Mouse (Mus musculus): ENCODE measurements at regions not wholly inside any gene's neighbourhood (a gene's known extent, or its start where the extent isn't known, plus 50 kb on each side); places are given as distances from the start of the nearest gene placed in this dataset.

DNA sequence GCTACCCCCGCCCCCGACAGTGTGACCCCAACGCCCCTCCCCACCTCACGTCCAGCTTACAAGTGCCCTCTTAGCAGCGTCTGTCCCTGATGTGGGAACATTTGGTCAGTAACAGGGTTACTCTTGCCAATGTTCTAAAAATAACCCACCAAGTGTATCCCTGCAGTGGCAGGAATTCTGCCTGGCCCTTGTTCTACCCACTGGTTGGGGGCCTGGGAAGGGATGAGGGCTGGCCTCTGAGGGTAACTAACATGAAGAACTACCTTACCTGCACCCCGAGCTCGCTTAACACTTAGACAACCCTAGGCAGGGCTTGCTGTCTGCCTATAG is 56.9 kb upstream of the Casz1 start:
- Histone ChIP-seq H3K9me3 (replicated peaks; ENCODE audit: control insufficient read depth, insufficient read depth, low read length, poor library complexity, severe bottlenecking) (no peaks in the 10 kb centered on the region), H3K27me3 (ENCODE audit: control insufficient read depth, insufficient read depth, low read length, poor library complexity, severe bottlenecking) (no peaks in the 10 kb centered on the region), H3K36me3 (ENCODE audit: control insufficient read depth, insufficient read depth, low read length, poor library complexity, severe bottlenecking) (no peaks in the 10 kb centered on the region), H3K9ac (ENCODE audit: low read depth, poor library complexity, severe bottlenecking) (no peak overlapping the region), H3K4me1 (ENCODE audit: control insufficient read depth, insufficient read depth, low read length) (peaks cover 7% of the 10 kb centered on the region), H3K4me3 (ENCODE audit: low read depth, low read length) (no peak overlapping the region), H3K27ac (ENCODE audit: insufficient read depth, low read length) (no peak overlapping the region)
- TF ChIP-seq EP300 (IDR thresholded peaks at IDR 0.05; ENCODE audit: insufficient read depth, low read depth, low read length) (no peak), CTCF (IDR thresholded peaks at IDR 0.05; ENCODE audit: low read depth, low read length) (no peak), POLR2A (IDR thresholded peaks at IDR 0.05; ENCODE audit: insufficient read depth, low read length) (no peak)

DNA sequence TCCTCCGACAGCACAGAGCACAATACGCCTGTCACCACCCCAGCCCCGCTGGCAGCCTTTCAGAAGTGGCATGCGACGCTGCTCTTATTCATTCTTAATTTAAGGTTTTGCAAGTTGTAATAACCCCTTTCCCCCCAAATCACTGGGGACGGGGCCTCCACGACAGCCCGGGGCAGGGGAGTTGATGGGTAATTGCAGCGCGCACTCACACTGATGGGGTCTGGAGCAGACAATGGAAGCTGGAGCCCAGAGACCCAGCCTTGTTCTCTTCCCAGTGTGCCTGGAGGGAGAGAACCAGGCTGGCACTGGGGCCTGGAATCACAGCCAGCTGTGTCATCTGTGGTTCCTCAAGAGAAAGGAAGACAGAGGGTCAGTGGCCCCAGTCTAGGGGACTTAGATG is 54.2 kb upstream of the Casz1 start:
- H3K36me3 ChIP-seq (ENCODE audit: control insufficient read depth, insufficient read depth, low read length, poor library complexity, severe bottlenecking), result no peaks in the 10 kb centered on the region
- H3K27me3 ChIP-seq (ENCODE audit: control insufficient read depth, insufficient read depth, low read length, poor library complexity, severe bottlenecking), result no peaks in the 10 kb centered on the region
- no peak overlapping the region for H3K4me3 ChIP-seq (ENCODE audit: low read depth, low read length)
- no peaks in the 10 kb centered on the region for H3K9me3 ChIP-seq (replicated peaks; ENCODE audit: control insufficient read depth, insufficient read depth, low read length, poor library complexity, severe bottlenecking)
- peak overlapping the region; percentile 23; the same call in 1 of the 2 replicates for H3K27ac ChIP-seq (ENCODE audit: insufficient read depth, low read length)
- peaks cover 8% of the 10 kb centered on the region for H3K4me1 ChIP-seq (ENCODE audit: control insufficient read depth, insufficient read depth, low read length)
- TF ChIP-seq EP300 (IDR thresholded peaks at IDR 0.05; ENCODE audit: insufficient read depth, low read depth, low read length), result no peak
- TF ChIP-seq CTCF (IDR thresholded peaks at IDR 0.05; ENCODE audit: low read depth, low read length), result no peak
- TF ChIP-seq POLR2A (IDR thresholded peaks at IDR 0.05; ENCODE audit: insufficient read depth, low read length), result no peak
- H3K9ac ChIP-seq (ENCODE audit: low read depth, poor library complexity, severe bottlenecking), result no peak overlapping the region

DNA sequence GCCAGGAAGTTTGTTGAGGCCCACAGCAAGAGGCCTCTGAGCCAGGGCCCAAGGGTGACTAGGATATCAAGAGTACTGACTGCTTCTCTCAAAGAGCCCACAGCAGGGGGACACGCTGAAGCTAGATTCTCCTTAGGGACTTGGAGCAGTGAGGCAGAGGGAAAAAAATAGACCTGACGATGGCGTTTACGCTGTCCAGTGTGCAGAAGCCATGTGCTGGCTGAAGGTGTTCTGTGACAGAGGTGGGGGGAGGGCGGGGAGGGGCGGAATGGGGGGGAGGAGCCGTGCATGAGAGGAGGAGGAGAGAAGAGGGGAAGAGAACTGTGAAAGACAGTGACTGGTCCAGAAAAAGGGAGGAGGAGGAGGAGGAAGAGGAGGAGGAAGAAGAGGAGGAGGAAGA is 52.6 kb upstream of the Casz1 start:
- H3K36me3 ChIP-seq (ENCODE audit: control insufficient read depth, insufficient read depth, low read length, poor library complexity, severe bottlenecking), result no peaks in the 10 kb centered on the region
- no peak for TF ChIP-seq CTCF (IDR thresholded peaks at IDR 0.05; ENCODE audit: low read depth, low read length)
- TF ChIP-seq POLR2A (IDR thresholded peaks at IDR 0.05; ENCODE audit: insufficient read depth, low read length), result no peak
- no peak for TF ChIP-seq EP300 (IDR thresholded peaks at IDR 0.05; ENCODE audit: insufficient read depth, low read depth, low read length)
- no peaks in the 10 kb centered on the region for H3K9me3 ChIP-seq (replicated peaks; ENCODE audit: control insufficient read depth, insufficient read depth, low read length, poor library complexity, severe bottlenecking)
- no peaks in the 10 kb centered on the region for H3K27me3 ChIP-seq (ENCODE audit: control insufficient read depth, insufficient read depth, low read length, poor library complexity, severe bottlenecking)
- H3K4me3 ChIP-seq (ENCODE audit: low read depth, low read length), result peak overlapping the region; percentile 33
- H3K9ac ChIP-seq (ENCODE audit: low read depth, poor library complexity, severe bottlenecking), result peak overlapping the region; percentile 13; the same call in 1 of the 2 replicates
- peak overlapping the region; percentile 46 for H3K27ac ChIP-seq (ENCODE audit: insufficient read depth, low read length)
- H3K4me1 ChIP-seq (ENCODE audit: control insufficient read depth, insufficient read depth, low read length), result peaks cover 8% of the 10 kb centered on the region

- Histone ChIP-seq H3K9me3 (replicated peaks; ENCODE audit: control insufficient read depth, insufficient read depth, low read length, poor library complexity, severe bottlenecking) (no peaks in the 10 kb centered on the region), H3K4me3 (ENCODE audit: low read depth, low read length) (peak overlapping the region; percentile 61), H3K9ac (ENCODE audit: low read depth, poor library complexity, severe bottlenecking) (peak overlapping the region; percentile 29; the same call in 1 of the 2 replicates), H3K4me1 (ENCODE audit: control insufficient read depth, insufficient read depth, low read length) (peaks cover 8% of the 10 kb centered on the region), H3K27ac (ENCODE audit: insufficient read depth, low read length) (peak overlapping the region; percentile 2; the same call in 1 of the 2 replicates), H3K36me3 (ENCODE audit: control insufficient read depth, insufficient read depth, low read length, poor library complexity, severe bottlenecking) (no peaks in the 10 kb centered on the region), H3K27me3 (ENCODE audit: control insufficient read depth, insufficient read depth, low read length, poor library complexity, severe bottlenecking) (no peaks in the 10 kb centered on the region)
- TF ChIP-seq POLR2A (IDR thresholded peaks at IDR 0.05; ENCODE audit: insufficient read depth, low read length) (no peak), EP300 (IDR thresholded peaks at IDR 0.05; ENCODE audit: insufficient read depth, low read depth, low read length) (no peak), CTCF (IDR thresholded peaks at IDR 0.05; ENCODE audit: low read depth, low read length) (no peak)
Measured at GRCm38 (mm10) chr4:148752360-148753093, 51.7 kb upstream of the Casz1 start.

DNA sequence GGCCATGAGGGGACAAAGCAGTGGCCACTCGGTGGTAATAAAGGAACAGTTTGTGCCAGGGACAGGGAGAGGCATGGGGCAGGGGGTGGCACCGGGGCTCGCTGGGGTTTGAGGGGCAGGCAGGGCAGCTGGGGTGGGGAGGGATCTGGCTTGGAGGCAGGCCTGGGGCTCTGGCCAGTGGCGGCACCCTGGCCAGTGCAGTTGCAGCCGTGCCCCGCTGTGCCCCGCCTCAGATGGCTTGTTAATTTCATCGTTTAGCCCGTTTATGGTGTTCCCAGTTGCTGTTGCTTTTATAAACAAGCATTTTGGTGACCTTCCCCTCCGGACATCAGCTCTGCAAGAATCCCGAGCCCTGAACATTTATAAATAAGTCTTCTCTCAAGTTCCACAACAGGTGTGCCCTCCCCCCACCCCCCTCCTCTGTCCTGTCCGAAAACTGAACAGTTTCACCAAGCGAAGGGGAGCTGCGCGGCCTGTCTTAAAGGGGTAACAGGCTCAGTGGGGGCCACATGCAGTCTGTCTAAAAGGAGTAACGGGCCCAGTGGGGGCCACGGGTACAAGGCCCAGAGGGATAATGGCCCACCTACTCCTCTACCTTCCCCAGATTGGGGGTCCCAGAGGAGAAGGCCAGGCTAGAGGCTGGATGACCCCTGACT is 51.0 kb upstream of the Casz1 start:
- Histone ChIP-seq H3K27ac (ENCODE audit: insufficient read depth, low read length) (0 out of 2 replicates have a peak overlapping the region, but pooled peaks have one; percentile 2), H3K27me3 (ENCODE audit: control insufficient read depth, insufficient read depth, low read length, poor library complexity, severe bottlenecking) (no peaks in the 10 kb centered on the region), H3K4me1 (ENCODE audit: control insufficient read depth, insufficient read depth, low read length) (peaks cover 8% of the 10 kb centered on the region), H3K4me3 (ENCODE audit: low read depth, low read length) (no peak overlapping the region; the same call in 1 of the 2 replicates), H3K36me3 (ENCODE audit: control insufficient read depth, insufficient read depth, low read length, poor library complexity, severe bottlenecking) (no peaks in the 10 kb centered on the region), H3K9me3 (replicated peaks; ENCODE audit: control insufficient read depth, insufficient read depth, low read length, poor library complexity, severe bottlenecking) (no peaks in the 10 kb centered on the region), H3K9ac (ENCODE audit: low read depth, poor library complexity, severe bottlenecking) (peak overlapping the region; percentile 29; the same call in 1 of the 2 replicates)
- TF ChIP-seq EP300 (IDR thresholded peaks at IDR 0.05; ENCODE audit: insufficient read depth, low read depth, low read length), result no peak
- TF ChIP-seq CTCF (IDR thresholded peaks at IDR 0.05; ENCODE audit: low read depth, low read length), result no peak
- TF ChIP-seq POLR2A (IDR thresholded peaks at IDR 0.05; ENCODE audit: insufficient read depth, low read length), result no peak

DNA sequence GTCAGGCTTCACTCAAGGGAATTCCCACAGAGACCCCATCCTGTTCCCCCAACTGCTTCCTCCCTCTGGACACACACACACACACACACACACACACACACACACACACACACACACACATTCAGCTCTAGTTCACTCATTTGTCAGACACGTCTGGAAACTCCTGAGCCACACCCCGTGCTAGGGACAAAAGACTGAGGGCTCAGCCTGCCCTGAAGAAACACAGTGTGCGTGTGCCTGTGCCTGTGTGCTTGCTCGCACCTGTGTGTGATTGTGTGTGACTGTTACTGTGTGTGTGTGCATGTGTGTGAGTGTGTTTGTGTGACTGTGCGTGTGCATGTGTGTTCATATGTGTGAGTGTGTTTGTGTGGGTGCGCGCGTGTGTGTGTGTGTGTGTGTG is 50.4 kb upstream of the Casz1 start:
- Histone ChIP-seq H3K9ac (ENCODE audit: low read depth, poor library complexity, severe bottlenecking) (no peak overlapping the region), H3K4me1 (ENCODE audit: control insufficient read depth, insufficient read depth, low read length) (peaks cover 8% of the 10 kb centered on the region), H3K36me3 (ENCODE audit: control insufficient read depth, insufficient read depth, low read length, poor library complexity, severe bottlenecking) (no peaks in the 10 kb centered on the region), H3K4me3 (ENCODE audit: low read depth, low read length) (no peak overlapping the region), H3K27ac (ENCODE audit: insufficient read depth, low read length) (no peak overlapping the region), H3K27me3 (ENCODE audit: control insufficient read depth, insufficient read depth, low read length, poor library complexity, severe bottlenecking) (no peaks in the 10 kb centered on the region), H3K9me3 (replicated peaks; ENCODE audit: control insufficient read depth, insufficient read depth, low read length, poor library complexity, severe bottlenecking) (no peaks in the 10 kb centered on the region)
- TF ChIP-seq CTCF (IDR thresholded peaks at IDR 0.05; ENCODE audit: low read depth, low read length) (no peak), EP300 (IDR thresholded peaks at IDR 0.05; ENCODE audit: insufficient read depth, low read depth, low read length) (no peak), POLR2A (IDR thresholded peaks at IDR 0.05; ENCODE audit: insufficient read depth, low read length) (no peak)

Data from ES-Bruce4 (cell line).